In the genomic region with DNA sequence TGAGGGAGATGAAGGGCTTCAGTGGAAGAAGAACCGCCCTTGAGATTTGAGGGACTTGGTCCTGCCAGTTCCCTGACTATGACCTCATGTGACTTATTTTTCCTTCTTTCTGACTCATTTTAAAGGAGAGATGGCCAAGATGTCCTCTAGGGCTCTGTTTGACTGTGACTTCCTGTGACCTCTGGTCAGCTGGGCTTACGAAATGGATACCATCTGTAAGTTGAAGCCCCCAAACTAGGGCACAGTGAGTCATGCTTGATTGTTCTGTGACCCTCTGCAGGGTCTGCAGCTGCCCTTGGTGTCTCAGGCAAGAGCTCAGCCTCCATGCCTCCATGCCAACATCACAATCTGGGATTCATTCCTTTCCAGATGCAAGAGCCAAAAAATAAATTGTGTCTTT, we compare ENCODE assay signal across 17 mouse cellular contexts.
DNase-seq lines count a peak whose midpoint lies in the region; ATAC-seq and TF ChIP-seq lines count a peak whose summit lies in the region.
"Had no signal": no experiment of that assay in that cellular context is flagged by ENCODE, and none has a peak within 500 bp of the region (broad histone marks: within the 10 kb centered on the region; RNA-seq: fewer than 3 reads in every experiment).

No protein-coding gene starts in this region.

- no peak for ATAC-seq in midbrain, postnatal 0 days (ENCODE audit: low FRiP score)
- ATAC-seq: forebrain, postnatal 0 days had no signal

- no peak overlapping the region for H3K27ac ChIP-seq in midbrain, postnatal 0 days (ENCODE audit: low read depth, low read length)
- H3K27ac ChIP-seq: liver, embryonic 15.5 days; macrophage had no signal

- no peak overlapping the region for H3K4me3 ChIP-seq in myocyte
- H3K4me3 ChIP-seq in midbrain, postnatal 0 days (ENCODE audit: low read depth, low read length), result no peak overlapping the region
- H3K4me3 ChIP-seq: liver, embryonic 15.5 days had no signal

- TF ChIP-seq CTCF in midbrain, postnatal 0 days (IDR thresholded peaks at IDR 0.05), result no peak

- H3K36me3 ChIP-seq in myocyte (ENCODE audit: control insufficient read depth, insufficient read depth), result no peaks in the 10 kb centered on the region
- no peaks in the 10 kb centered on the region for H3K36me3 ChIP-seq in midbrain, postnatal 0 days (ENCODE audit: insufficient read depth, low read length)
- H3K36me3 ChIP-seq: liver, embryonic 15.5 days had no signal

- 90% methylated on average over 2 of the region's 2 CpGs for WGBS in midbrain, postnatal 0 days

- H3K27me3 ChIP-seq in myocyte (ENCODE audit: control insufficient read depth, insufficient read depth, insufficient read length), result no peaks in the 10 kb centered on the region
- H3K27me3 ChIP-seq in midbrain, postnatal 0 days (ENCODE audit: insufficient read depth, low read length), result no peaks in the 10 kb centered on the region
- H3K27me3 ChIP-seq: liver, embryonic 15.5 days had no signal

- no peak overlapping the region for H3K9ac ChIP-seq in midbrain, postnatal 0 days (replicated peaks; ENCODE audit: low read length, poor library complexity, severe bottlenecking)
- H3K9ac ChIP-seq: forebrain, postnatal 0 days; liver, embryonic 15.5 days had no signal

- peak; percentile 59 for DNase-seq in gastrocnemius, adult 18-20 months (ENCODE audit: low spot score)
- no peak for DNase-seq in gastrocnemius, postnatal 10 days
- peak; percentile 9 for DNase-seq in lung, postnatal 36 days
- DNase-seq in lung, postnatal 10 days, result no peak
- DNase-seq in gastrocnemius, adult 8-10 months (ENCODE audit: low spot score in 2 of 2), result peak; percentile 8 to 34
- DNase-seq in midbrain, postnatal 0 days (ENCODE audit: low spot score), result no peak
- no peak for DNase-seq in right cerebral cortex, adult 2 months (ENCODE audit: low spot score in 2 of 2)
- DNase-seq: cerebellum, postnatal 36 days; forebrain, postnatal 0 days; kidney, adult 8-10 months; kidney, postnatal 25 days; layer of hippocampus, adult 9-11 months; spleen, adult 18-20 months had no signal

- no peaks in the 10 kb centered on the region for H3K4me1 ChIP-seq in midbrain, postnatal 0 days (ENCODE audit: insufficient read depth, low read length)
- H3K4me1 ChIP-seq: liver, embryonic 15.5 days had no signal

- no peaks in the 10 kb centered on the region for H3K9me3 ChIP-seq in midbrain, postnatal 0 days (ENCODE audit: low read length)
- H3K9me3 ChIP-seq: liver, embryonic 15.5 days had no signal

- no peak overlapping the region for H3K4me2 ChIP-seq in myocyte (ENCODE audit: low read depth)
- no peak overlapping the region for H3K4me2 ChIP-seq in midbrain, postnatal 0 days (ENCODE audit: low read depth, low read length, poor library complexity, severe bottlenecking)
- H3K4me2 ChIP-seq: liver, embryonic 15.5 days; midbrain, embryonic 11.5 days had no signal

- H3K79me2 ChIP-seq in myocyte (ENCODE audit: control insufficient read depth, insufficient read depth), result no peaks in the 10 kb centered on the region

- no peak overlapping the region for H3ac ChIP-seq in myocyte (ENCODE audit: control insufficient read depth, insufficient read length)

- TF ChIP-seq POLR2A in myocyte (IDR thresholded peaks at IDR 0.05; ENCODE audit: insufficient read length, low read depth), result no peak

TF ChIP-seq in myocyte, 11 proteins besides CTCF, POLR2A, EP300 and RAD21:
- TF ChIP-seq MYOD1 (IDR thresholded peaks at IDR 0.05; ENCODE audit: control insufficient read depth in 1 of 3, insufficient read length in 2 of 3, low read depth in 2 of 3) (peak in 1 of 3 experiments; percentile 5), MYOG (IDR thresholded peaks at IDR 0.05; ENCODE audit: control insufficient read depth in 1 of 3, insufficient read depth in 1 of 3, insufficient read length in 2 of 3, low read depth in 2 of 3) (no peak), USF1 (IDR thresholded peaks at IDR 0.05; ENCODE audit: low read depth) (peak; percentile 2)

Comparison
In these comparisons a context has a peak if more than half of its experiments do, and no peak if none do; other contexts are left out.
1. DNase-seq: peak in gastrocnemius, adult 18-20 months (single experiment), lung, postnatal 36 days (single experiment) and gastrocnemius, adult 8-10 months (2 of 2); none in gastrocnemius, postnatal 10 days (single experiment), lung, postnatal 10 days (single experiment), midbrain, postnatal 0 days (single experiment) and right cerebral cortex, adult 2 months (0 of 2).